Mouse (Mus musculus) cerebellum, postnatal 10 days (tissue): ENCODE measurements around the gene Eif2b2.

Experiments used
- DNase-seq, 2 experiments: peaks; one replicate each; pipeline ENCODE4 v3.0.0; 2021; ENCODE audit warnings: mixed read lengths in 2 of 2

The Eif2b2 gene

GRCm38 (mm10) chr12:85194623-85195018 lies 24.7 kb upstream of the Eif2b2 start:
- peak; percentile 92 for DNase-seq

- DNase-seq, result peak in 1 of 2 experiments; percentile 25
Observed at GRCm38 (mm10) chr12:85195086-85195485, 24.2 kb upstream of the Eif2b2 start.

- no peak for DNase-seq
Observed at GRCm38 (mm10) chr12:85196191-85196590, 23.1 kb upstream of the Eif2b2 start.

- DNase-seq, result no peak
Observed at GRCm38 (mm10) chr12:85197371-85197770, 21.9 kb upstream of the Eif2b2 start.

GRCm38 (mm10) chr12:85197936-85198335 lies 21.3 kb upstream of the Eif2b2 start:
- DNase-seq, result no peak

GRCm38 (mm10) chr12:85199954-85200353 lies 19.3 kb upstream of the Eif2b2 start:
- no peak for DNase-seq

GRCm38 (mm10) chr12:85200929-85201829 lies 18.1 kb upstream of the Eif2b2 start:
- DNase-seq, result peak; percentile 60 to 63

GRCm38 (mm10) chr12:85201830-85202147 lies 17.5 kb upstream of the Eif2b2 start:
- no peak for DNase-seq

GRCm38 (mm10) chr12:85202191-85202590 lies 17.1 kb upstream of the Eif2b2 start:
- DNase-seq, result no peak

- DNase-seq, result no peak
Observed at GRCm38 (mm10) chr12:85203699-85204098, 15.6 kb upstream of the Eif2b2 start.

- no peak for DNase-seq
Observed at GRCm38 (mm10) chr12:85204105-85204504, 15.2 kb upstream of the Eif2b2 start.

GRCm38 (mm10) chr12:85205425-85205824 lies 13.9 kb upstream of the Eif2b2 start:
- no peak for DNase-seq

- DNase-seq, result peak in 1 of 2 experiments; percentile 25
Observed at GRCm38 (mm10) chr12:85208687-85209199, 10.5 kb upstream of the Eif2b2 start.

GRCm38 (mm10) chr12:85215031-85215430 lies 4.2 kb upstream of the Eif2b2 start:
- no peak for DNase-seq

- no peak for DNase-seq
Observed at GRCm38 (mm10) chr12:85217733-85218310, 1.5 kb upstream of the Eif2b2 start.

- peak in 1 of 2 experiments; percentile 32 for DNase-seq
Observed at GRCm38 (mm10) chr12:85219905-85220290, 617 bp downstream of the Eif2b2 start.

GRCm38 (mm10) chr12:85227227-85227626 lies 7.9 kb downstream of the Eif2b2 start:
- DNase-seq, result no peak

- DNase-seq, result no peak
Observed at GRCm38 (mm10) chr12:85227876-85228599, 8.8 kb downstream of the Eif2b2 start.

- DNase-seq, result no peak
Observed at GRCm38 (mm10) chr12:85233376-85234358, 14.4 kb downstream of the Eif2b2 start.

GRCm38 (mm10) chr12:85237553-85237952 lies 18.3 kb downstream of the Eif2b2 start:
- DNase-seq, result no peak

- DNase-seq, result no peak
Observed at GRCm38 (mm10) chr12:85252083-85252482, 32.8 kb downstream of the Eif2b2 start.

GRCm38 (mm10) chr12:85256074-85256751 lies 36.9 kb downstream of the Eif2b2 start:
- no peak for DNase-seq
